Mouse (Mus musculus) liver, adult 2 months (tissue): ENCODE measurements around the gene Ldhal6b.

ENCODE experiments used
- CTCF ChIP-seq: fragments of 200-500 bp; IDR thresholded peaks from 2 replicates; pipeline ENCODE4 v1.5.1; 2011; ENCODE audit warnings: low read depth, low read length, control low read depth
- POLR2A ChIP-seq: fragments of 200-500 bp; IDR thresholded peaks from 2 replicates; pipeline ENCODE4 v1.6.1; 2011; ENCODE audit warnings: low read length, control low read depth; ENCODE audit not compliant: insufficient read depth; ENCODE audit errors: extremely low read depth

GRCm38 (mm10) chr17:5402624-5403023, 15.9 kb downstream of the Ldhal6b start:
- TF ChIP-seq POLR2A (no peak), CTCF (peak; percentile 95)
